ENCODE assay signal across 8 mouse cellular contexts in the genomic region with DNA sequence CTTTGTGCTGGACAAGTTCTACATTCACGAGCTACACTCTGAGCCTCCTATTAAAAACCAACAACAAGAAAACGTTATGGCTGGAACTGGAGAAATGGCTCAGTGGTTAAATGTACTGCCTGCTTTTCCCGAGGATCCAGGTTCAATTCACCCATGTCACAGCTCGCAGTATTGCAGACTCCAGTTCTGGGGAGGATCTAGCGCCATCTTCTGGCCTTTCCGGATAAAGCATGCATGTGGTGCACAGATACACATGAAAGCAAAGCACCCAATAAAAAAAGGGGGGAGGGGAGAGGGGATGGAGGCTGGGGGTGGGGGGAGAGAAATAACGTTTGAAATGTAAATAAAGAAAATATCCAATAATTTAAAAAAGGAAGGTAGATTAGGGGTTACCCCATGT. TPM values are rescaled to one million over a fixed set of nuclear protein-coding genes. Genes with fewer than 3 reads are reported as not detected.
A peak's percentile ranks its signal among the peaks of the same experiment; 100 is the strongest.
DNase-seq lines count a peak whose midpoint lies in the region; ATAC-seq and TF ChIP-seq lines count a peak whose summit lies in the region.

No protein-coding gene starts in this region.

- no peak overlapping the region for H3K27ac ChIP-seq in heart, adult 2 months
- no peak overlapping the region for H3K27ac ChIP-seq in kidney, postnatal 0 days

- no peak for TF ChIP-seq EP300 in heart, adult 2 months (IDR thresholded peaks at IDR 0.05; ENCODE audit: insufficient read depth, low read depth, low read length)

- DNase-seq in heart, adult 2 months: peak in 1 of 2 experiments; percentile 19
- DNase-seq in heart, adult 9 months (ENCODE audit: low spot score in 2 of 2): no peak
- peak; percentile 40 for DNase-seq in urinary bladder, postnatal 25 days (ENCODE audit: low spot score)
- DNase-seq in urinary bladder, postnatal 10 days (ENCODE audit: low spot score): no peak
- DNase-seq in kidney, postnatal 0 days (ENCODE audit: low spot score): peak; percentile 74
- peak; percentile 60 to 78 for DNase-seq in thymus, postnatal 10 days (ENCODE audit: low spot score in 2 of 2)

- 28% methylated on average over 7 of the region's 7 CpGs for WGBS in heart, adult 2 months
- 18% methylated on average over 7 of the region's 7 CpGs for WGBS in kidney, postnatal 0 days

- H3K79me2 ChIP-seq in heart, adult 2 months (replicated peaks; ENCODE audit: control insufficient read depth, insufficient read depth, low read length): no peaks in the 10 kb centered on the region

- no peaks in the 10 kb centered on the region for H3K9me3 ChIP-seq in kidney, postnatal 0 days (replicated peaks; ENCODE audit: low read length)

- ATAC-seq in common myeloid progenitor, adult 5-6 weeks (replicated peaks; ENCODE audit: low read depth, poor library complexity, severe bottlenecking): peak; percentile 89; the same call in 1 of the 2 replicates
- ATAC-seq in kidney, postnatal 0 days (replicated peaks; ENCODE audit: low FRiP score, low read depth): no peak
- 0 out of 2 replicates have a peak, but pooled peaks have one; percentile 56 for ATAC-seq in megakaryocyte, adult 5-6 weeks (ENCODE audit: poor library complexity, severe bottlenecking)

- H3K27me3 ChIP-seq in heart, adult 2 months (ENCODE audit: control insufficient read depth, insufficient read depth, low read length): no peaks in the 10 kb centered on the region
- H3K27me3 ChIP-seq in kidney, postnatal 0 days (ENCODE audit: insufficient read depth, low read length): no peaks in the 10 kb centered on the region

- no peak for TF ChIP-seq POLR2A in heart, adult 2 months (IDR thresholded peaks at IDR 0.05; ENCODE audit: insufficient read depth, low read depth, low read length)

- TF ChIP-seq CTCF in heart, adult 2 months (IDR thresholded peaks at IDR 0.05): peak; percentile 39
- peak; percentile 72 for TF ChIP-seq CTCF in kidney, postnatal 0 days (IDR thresholded peaks at IDR 0.05; ENCODE audit: low read depth)

- no peak overlapping the region for H3K4me2 ChIP-seq in kidney, postnatal 0 days (ENCODE audit: low read length)

- intact Hi-C loops in heart, adult 2 months (cut with DNase I): no loop called here

- H3K9ac ChIP-seq in heart, adult 2 months (ENCODE audit: low read depth, low read length): no peak overlapping the region
- no peak overlapping the region for H3K9ac ChIP-seq in kidney, postnatal 0 days (ENCODE audit: low read depth, low read length)

- H3K36me3 ChIP-seq in heart, adult 2 months (ENCODE audit: control insufficient read depth, insufficient read depth, low read length): no peaks in the 10 kb centered on the region
- no peaks in the 10 kb centered on the region for H3K36me3 ChIP-seq in kidney, postnatal 0 days (ENCODE audit: insufficient read depth, low read length)

- H3K4me1 ChIP-seq in heart, adult 2 months (ENCODE audit: control insufficient read depth, insufficient read depth, low read length): no peaks in the 10 kb centered on the region
- no peaks in the 10 kb centered on the region for H3K4me1 ChIP-seq in kidney, postnatal 0 days (replicated peaks; ENCODE audit: insufficient read depth, low read length)

- no peak overlapping the region for H3K4me3 ChIP-seq in heart, adult 2 months
- no peak overlapping the region for H3K4me3 ChIP-seq in kidney, postnatal 0 days (replicated peaks; ENCODE audit: low read depth, low read length)

RNA-seq across cellular contexts. Expression of gene Ptprf, which starts 45.5 kb away (rescaled TPM):
- total RNA-seq in heart, adult 2 months (2021): 1 to 10 TPM; 5.8 to 6.3 TPM
- 6.6 and 7.8 TPM in 2 replicates for polyA plus RNA-seq in heart, adult 2 months (2012; rRNA removed)
- total RNA-seq in common myeloid progenitor, adult 5-6 weeks (2017): 0.15 and 0.50 TPM in 2 replicates
- 34.0 and 37.6 TPM in 2 replicates for polyA plus RNA-seq in kidney, postnatal 0 days (2015; fragmentation: Nextera tagmentation; extraction: Ambion mirVana)
- 1.1 TPM in 2 replicates for total RNA-seq in megakaryocyte, adult 5-6 weeks (2015)
- 0.77 and 0.89 TPM in 2 replicates for total RNA-seq in megakaryocyte, adult 5-6 weeks (2017)

Comparison
In these comparisons a context has a peak if more than half of its experiments do, and no peak if none do; other contexts are left out.
1. DNase-seq: peak in urinary bladder, postnatal 25 days (single experiment), kidney, postnatal 0 days (single experiment) and thymus, postnatal 10 days (2 of 2); none in heart, adult 9 months (0 of 2) and urinary bladder, postnatal 10 days (single experiment).